Mouse (Mus musculus) testis, adult 2 months (tissue): Measurements from ENCODE around the gene Cox6a2. TPM values are rescaled to one million over a fixed set of nuclear protein-coding genes. Genes with fewer than 3 reads are reported as not detected.
"Not testable (repeated sequence)": the region's sequence is repeated elsewhere in the genome, so short reads cannot be mapped to it uniquely, and the experiment has no call there.

Experiments
- H3K27ac ChIP-seq: fragments of 200-500 bp; 2 replicates; pipeline ENCODE4 v1.5.1; 2012; ENCODE audit warnings: low read depth, low read length; ENCODE audit not compliant: control insufficient read depth, insufficient read depth
- H3K27me3 ChIP-seq: fragments of 200-500 bp; 2 replicates; pipeline ENCODE4 v1.6.1; 2012; ENCODE audit warnings: mild to moderate bottlenecking, low read length, moderate library complexity; ENCODE audit not compliant: control insufficient read depth, insufficient read depth
- H3K36me3 ChIP-seq: fragments of 200-500 bp; 2 replicates; pipeline ENCODE4 v1.6.1; 2012; ENCODE audit warnings: mild to moderate bottlenecking, low read length; ENCODE audit not compliant: control insufficient read depth, insufficient read depth
- H3K4me1 ChIP-seq: fragments of 200-500 bp; 2 replicates; pipeline ENCODE4 v1.6.1; 2012; ENCODE audit warnings: low read length; ENCODE audit not compliant: control insufficient read depth, insufficient read depth
- H3K4me3 ChIP-seq: fragments of 200-500 bp; 2 replicates; pipeline ENCODE4 v1.5.1; 2012; ENCODE audit warnings: low read depth, mild to moderate bottlenecking, low read length, moderate library complexity, mixed read lengths; ENCODE audit not compliant: control insufficient read depth
- CTCF ChIP-seq: fragments of 200-500 bp; IDR thresholded peaks from 2 replicates; pipeline ENCODE4 v1.5.1; 2012; ENCODE audit warnings: low read depth, mild to moderate bottlenecking, inconsistent platforms, low read length, moderate library complexity; ENCODE audit not compliant: control insufficient read depth, insufficient read depth, insufficient replicate concordance
- POLR2A ChIP-seq: fragments of 200-500 bp; IDR thresholded peaks from 2 replicates; pipeline ENCODE4 v1.6.1; 2012; ENCODE audit warnings: low read depth, mild to moderate bottlenecking, inconsistent platforms, low read length, moderate library complexity; ENCODE audit not compliant: control insufficient read depth
- polyA plus RNA-seq: library from polyadenylated mRNA; depleted of rRNA; stranded (reverse); fragments of >200 nt; gene quantifications from 2 replicates; pipeline ENCODE4 v1.2.3, GENCODE M21; 2012

Cox6a2 gene
- polyA plus RNA-seq, 1 experiment = 0.52 TPM

GRCm38 (mm10) chr7:128201607-128202006, 4.6 kb downstream of the Cox6a2 start:
- peaks cover 4% of the 10 kb centered on the region for H3K4me1 ChIP-seq
- H3K4me3 ChIP-seq = peak overlapping the region; percentile 70
- H3K36me3 ChIP-seq = no peaks in the 10 kb centered on the region
- TF ChIP-seq POLR2A (no peak), CTCF (no peak)
- H3K27me3 ChIP-seq = no peaks in the 10 kb centered on the region
- H3K27ac ChIP-seq = no peak overlapping the region

DNA sequence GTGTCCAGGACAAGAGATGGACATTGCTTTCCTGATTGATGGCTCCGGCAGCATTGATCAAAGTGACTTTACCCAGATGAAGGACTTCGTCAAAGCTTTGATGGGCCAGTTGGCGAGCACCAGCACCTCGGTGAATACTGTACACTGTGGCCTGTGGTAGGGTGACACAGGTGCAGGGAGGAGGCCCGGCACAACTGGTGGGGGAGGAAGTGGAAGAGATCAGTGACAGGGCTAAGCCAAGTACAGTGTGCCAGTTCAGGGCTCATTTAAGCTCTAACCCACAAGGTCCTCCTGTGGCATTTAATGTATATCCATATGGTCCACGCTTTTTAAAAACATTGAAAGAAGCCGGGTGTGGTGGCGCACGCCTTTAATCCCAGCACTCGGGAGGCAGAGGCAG, 24.5 kb downstream of the Cox6a2 start:
- TF ChIP-seq CTCF (no peak), POLR2A (no peak)
- H3K27me3 ChIP-seq = no peaks in the 10 kb centered on the region
- H3K36me3 ChIP-seq = no peaks in the 10 kb centered on the region
- H3K27ac ChIP-seq = no peak overlapping the region
- H3K4me3 ChIP-seq = no peak overlapping the region
- no peaks in the 10 kb centered on the region; the same call in 1 of the 2 replicates for H3K4me1 ChIP-seq

DNA sequence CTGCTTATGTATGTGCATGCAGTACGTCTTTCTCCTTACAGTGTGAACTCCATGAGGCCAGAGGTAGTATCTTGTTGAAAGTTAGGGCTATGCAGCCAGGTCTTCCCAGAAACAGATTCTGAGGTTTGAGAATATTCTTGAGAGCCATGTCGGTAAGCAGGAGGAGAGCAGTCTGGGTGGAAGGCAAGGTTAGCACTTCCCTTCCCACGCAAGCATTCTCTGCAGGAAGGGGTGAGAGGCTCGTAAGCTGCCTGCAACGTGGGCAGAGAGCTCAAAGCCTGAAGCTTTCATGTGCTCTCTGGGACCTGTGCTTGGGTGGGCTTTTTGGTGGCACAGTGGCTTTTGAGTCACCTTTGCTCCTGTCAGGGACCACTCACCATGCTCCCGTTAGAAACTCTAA, 25.6 kb downstream of the Cox6a2 start:
- Histone ChIP-seq H3K36me3 (no peaks in the 10 kb centered on the region), H3K4me1 (no peaks in the 10 kb centered on the region; the same call in 1 of the 2 replicates), H3K27me3 (no peaks in the 10 kb centered on the region), H3K4me3 (no peak overlapping the region), H3K27ac (no peak overlapping the region)
- no peak for TF ChIP-seq CTCF
- no peak for TF ChIP-seq POLR2A

- H3K4me3 ChIP-seq = no peak overlapping the region
- no peak for TF ChIP-seq POLR2A
- no peak for TF ChIP-seq CTCF
- no peaks in the 10 kb centered on the region; the same call in 1 of the 2 replicates for H3K4me1 ChIP-seq
- no peaks in the 10 kb centered on the region for H3K27me3 ChIP-seq
- no peak overlapping the region for H3K27ac ChIP-seq
- H3K36me3 ChIP-seq = no peaks in the 10 kb centered on the region
Measured at GRCm38 (mm10) chr7:128180126-128180525, 26.1 kb downstream of the Cox6a2 start.

- TF ChIP-seq CTCF (no peak), POLR2A (no peak)
Measured at GRCm38 (mm10) chr7:128178385-128178784, 27.8 kb downstream of the Cox6a2 start.

DNA sequence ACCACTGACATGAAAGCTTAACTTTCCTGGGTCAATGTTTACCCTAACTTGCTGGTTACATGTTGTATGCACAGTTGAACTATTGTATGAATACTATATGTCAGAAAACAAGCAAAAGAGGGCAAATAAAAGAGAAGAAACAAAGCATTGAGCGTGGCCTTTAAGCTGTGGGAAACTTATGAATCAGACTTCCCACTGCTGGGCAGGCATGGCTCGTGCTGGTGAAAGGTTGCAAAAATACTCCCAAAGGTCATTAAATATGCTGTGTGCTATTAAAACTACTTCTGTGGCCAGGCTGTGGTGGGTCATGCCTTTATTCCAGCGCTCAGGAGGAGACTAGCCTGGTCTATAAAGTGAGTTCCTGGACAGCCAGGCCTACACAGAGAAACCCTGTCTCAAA, 36.2 kb downstream of the Cox6a2 start:
- TF ChIP-seq POLR2A (no peak), CTCF (no peak)
- Histone ChIP-seq H3K4me3 (no peak overlapping the region), H3K4me1 (no peaks in the 10 kb centered on the region), H3K27ac (no peak overlapping the region), H3K27me3 (no peaks in the 10 kb centered on the region), H3K36me3 (no peaks in the 10 kb centered on the region)

More at GRCm38 (mm10) chr7:128178385-128178784, 27.8 kb downstream of the Cox6a2 start:
- no peak overlapping the region for H3K27ac ChIP-seq
- H3K4me1 ChIP-seq = no peaks in the 10 kb centered on the region; the same call in 1 of the 2 replicates
- H3K4me3 ChIP-seq = no peak overlapping the region
- no peaks in the 10 kb centered on the region for H3K36me3 ChIP-seq
- no peaks in the 10 kb centered on the region for H3K27me3 ChIP-seq

GRCm38 (mm10) chr7:128166391-128166790, 39.8 kb downstream of the Cox6a2 start:
- no peaks in the 10 kb centered on the region for H3K4me1 ChIP-seq
- no peak overlapping the region for H3K4me3 ChIP-seq
- no peak overlapping the region for H3K27ac ChIP-seq
- TF ChIP-seq CTCF (no peak), POLR2A (no peak)
- H3K36me3 ChIP-seq = no peaks in the 10 kb centered on the region
- H3K27me3 ChIP-seq = no peaks in the 10 kb centered on the region

DNA sequence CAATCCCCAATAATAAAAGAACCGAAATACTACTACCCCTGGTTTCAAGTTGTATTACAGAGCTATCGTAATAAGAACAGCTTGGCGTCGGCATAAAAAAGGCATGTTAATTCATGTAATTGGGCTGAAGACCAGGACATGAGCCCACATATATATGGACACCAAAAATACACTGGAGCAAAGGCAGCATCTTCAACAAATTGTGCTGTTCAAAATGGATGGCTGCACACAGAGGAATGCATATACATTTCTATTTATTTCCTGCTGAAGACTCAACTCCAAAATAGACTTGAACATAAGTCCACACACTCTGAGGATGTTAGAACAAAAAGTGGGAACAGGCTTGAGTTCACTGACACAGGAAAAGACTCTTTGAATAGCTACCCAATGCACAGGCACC, 42.2 kb downstream of the Cox6a2 start:
- no peaks in the 10 kb centered on the region for H3K4me1 ChIP-seq

DNA sequence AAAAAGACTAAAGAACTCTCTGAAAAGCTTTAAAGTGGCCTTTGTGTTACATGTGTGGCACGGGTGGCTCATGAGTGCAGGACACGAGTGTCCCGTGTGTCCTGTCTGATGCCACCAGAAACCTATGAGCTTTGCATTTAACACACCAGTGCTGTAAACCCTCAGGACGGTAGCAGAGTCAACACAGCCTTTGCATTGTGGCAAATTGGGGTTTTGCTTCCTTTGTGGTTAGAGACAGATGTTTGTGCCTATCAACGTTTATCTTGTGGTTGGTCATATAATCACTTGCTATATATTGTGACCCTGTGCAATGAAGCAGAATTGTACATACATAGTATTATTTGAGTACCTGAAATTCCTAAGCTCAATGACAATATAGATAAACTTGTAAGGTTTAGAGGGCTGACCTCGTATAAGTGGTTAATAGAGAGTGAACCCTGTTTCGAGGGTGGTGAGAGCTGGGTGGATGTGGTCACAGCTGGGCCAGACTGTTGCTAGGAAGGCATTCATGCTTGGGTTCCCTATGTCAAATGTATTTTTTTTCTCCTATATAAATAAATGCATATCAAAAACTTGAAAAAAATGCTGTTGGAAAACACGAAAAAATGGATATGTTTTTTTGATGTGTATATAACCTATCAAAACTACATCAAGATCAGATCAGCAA, 47.4 kb downstream of the Cox6a2 start:
- not testable (repeated sequence) for H3K4me3 ChIP-seq, H3K36me3 ChIP-seq, H3K4me1 ChIP-seq, H3K27ac ChIP-seq, H3K27me3 ChIP-seq

More for the DNA sequence above, 42.2 kb downstream of the Cox6a2 start:
- Histone ChIP-seq H3K27me3 (no peaks in the 10 kb centered on the region), H3K27ac (no peak overlapping the region), H3K36me3 (no peaks in the 10 kb centered on the region), H3K4me3 (no peak overlapping the region)
- no peak for TF ChIP-seq CTCF
- no peak for TF ChIP-seq POLR2A
